Mouse (Mus musculus): ENCODE measurements around the gene Tollip. TPM values are rescaled to one million over a fixed set of nuclear protein-coding genes. Genes with fewer than 3 reads are reported as not detected.

Tollip gene
- polyA plus RNA-seq, 1 experiment from 2014 or later: 48.9 TPM

- H3K27ac ChIP-seq (replicated peaks; ENCODE audit: low read depth, low read length): no peak overlapping the region
- no peak overlapping the region for H3K4me3 ChIP-seq (ENCODE audit: low read depth, low read length)
- H3K36me3 ChIP-seq (ENCODE audit: control insufficient read depth, insufficient read depth, low read length): no peaks in the 10 kb centered on the region
- no peaks in the 10 kb centered on the region for H3K9me3 ChIP-seq (ENCODE audit: control insufficient read depth, low read length)
- DNase-seq (ENCODE audit: low spot score): no peak
- 61% methylated on average over 5 of the region's 5 CpGs for WGBS
- H3K4me2 ChIP-seq (ENCODE audit: low read depth, low read length): no peak overlapping the region
- no peak overlapping the region for H3K9ac ChIP-seq (ENCODE audit: low read depth, low read length)
- no peak for ATAC-seq (ENCODE audit: low read depth)
- peaks cover 28% of the 10 kb centered on the region for H3K27me3 ChIP-seq (replicated peaks; ENCODE audit: control insufficient read depth, insufficient read depth, low read length)
- no peaks in the 10 kb centered on the region for H3K4me1 ChIP-seq (ENCODE audit: control insufficient read depth, insufficient read depth, low read length)
Observed at GRCm38 (mm10) chr7:141955565-141956173, 37.4 kb upstream of the Tollip start.

- 62% methylated on average over 6 of the region's 6 CpGs for WGBS
- Histone ChIP-seq H3K4me3 (ENCODE audit: low read depth, low read length) (no peak overlapping the region), H3K27ac (replicated peaks; ENCODE audit: low read depth, low read length) (no peak overlapping the region), H3K36me3 (ENCODE audit: control insufficient read depth, insufficient read depth, low read length) (no peaks in the 10 kb centered on the region), H3K4me1 (ENCODE audit: control insufficient read depth, insufficient read depth, low read length) (0 out of 2 replicates have a peak, but pooled peaks cover 5% of the 10 kb centered on the region), H3K9ac (ENCODE audit: low read depth, low read length) (no peak overlapping the region), H3K27me3 (replicated peaks; ENCODE audit: control insufficient read depth, insufficient read depth, low read length) (peaks cover 45% of the 10 kb centered on the region), H3K9me3 (ENCODE audit: control insufficient read depth, low read length) (no peaks in the 10 kb centered on the region), H3K4me2 (ENCODE audit: low read depth, low read length) (no peak overlapping the region)
- DNase-seq (ENCODE audit: low spot score) (no peak), ATAC-seq (ENCODE audit: low read depth) (no peak)
Observed at GRCm38 (mm10) chr7:141953616-141954015, 35.3 kb upstream of the Tollip start.

GRCm38 (mm10) chr7:141952920-141953319 is 34.6 kb upstream of the Tollip start:
- H3K36me3 ChIP-seq (ENCODE audit: control insufficient read depth, insufficient read depth, low read length): no peaks in the 10 kb centered on the region
- ATAC-seq (ENCODE audit: low read depth): no peak
- no peak overlapping the region for H3K4me2 ChIP-seq (ENCODE audit: low read depth, low read length)
- no peak overlapping the region for H3K9ac ChIP-seq (ENCODE audit: low read depth, low read length)
- peaks cover 52% of the 10 kb centered on the region for H3K27me3 ChIP-seq (replicated peaks; ENCODE audit: control insufficient read depth, insufficient read depth, low read length)
- DNase-seq (ENCODE audit: low spot score): no peak
- no peak overlapping the region for H3K4me3 ChIP-seq (ENCODE audit: low read depth, low read length)
- H3K4me1 ChIP-seq (ENCODE audit: control insufficient read depth, insufficient read depth, low read length): 0 out of 2 replicates have a peak, but pooled peaks cover 5% of the 10 kb centered on the region
- H3K9me3 ChIP-seq (ENCODE audit: control insufficient read depth, low read length): no peaks in the 10 kb centered on the region
- no peak overlapping the region for H3K27ac ChIP-seq (replicated peaks; ENCODE audit: low read depth, low read length)
- WGBS: 75% methylated on average over 4 of the region's 4 CpGs

GRCm38 (mm10) chr7:141951821-141952220 is 33.5 kb upstream of the Tollip start:
- Histone ChIP-seq H3K4me3 (ENCODE audit: low read depth, low read length) (no peak overlapping the region), H3K27ac (replicated peaks; ENCODE audit: low read depth, low read length) (no peak overlapping the region), H3K36me3 (ENCODE audit: control insufficient read depth, insufficient read depth, low read length) (no peaks in the 10 kb centered on the region), H3K27me3 (replicated peaks; ENCODE audit: control insufficient read depth, insufficient read depth, low read length) (peaks cover 60% of the 10 kb centered on the region), H3K4me1 (ENCODE audit: control insufficient read depth, insufficient read depth, low read length) (0 out of 2 replicates have a peak, but pooled peaks cover 5% of the 10 kb centered on the region), H3K9ac (ENCODE audit: low read depth, low read length) (no peak overlapping the region), H3K9me3 (ENCODE audit: control insufficient read depth, low read length) (no peaks in the 10 kb centered on the region), H3K4me2 (ENCODE audit: low read depth, low read length) (no peak overlapping the region)
- 94% methylated on average over 4 of the region's 4 CpGs for WGBS
- ATAC-seq (ENCODE audit: low read depth) (no peak), DNase-seq (ENCODE audit: low spot score) (no peak)

- WGBS: 2% methylated on average over 26 of the region's 84 CpGs
- no peaks in the 10 kb centered on the region for H3K9me3 ChIP-seq (ENCODE audit: control insufficient read depth, low read length)
- H3K27ac ChIP-seq (replicated peaks; ENCODE audit: low read depth, low read length): no peak overlapping the region; the same call in 1 of the 2 replicates
- peak; percentile 23 for DNase-seq (ENCODE audit: low spot score)
- peak overlapping the region; percentile 85 for H3K4me2 ChIP-seq (ENCODE audit: low read depth, low read length)
- peak overlapping the region; percentile 60 for H3K9ac ChIP-seq (ENCODE audit: low read depth, low read length)
- H3K4me3 ChIP-seq (ENCODE audit: low read depth, low read length): peak overlapping the region; percentile 47
- H3K36me3 ChIP-seq (ENCODE audit: control insufficient read depth, insufficient read depth, low read length): no peaks in the 10 kb centered on the region
- H3K27me3 ChIP-seq (replicated peaks; ENCODE audit: control insufficient read depth, insufficient read depth, low read length): peaks cover 69% of the 10 kb centered on the region
- 0 out of 2 replicates have a peak, but pooled peaks cover 5% of the 10 kb centered on the region for H3K4me1 ChIP-seq (ENCODE audit: control insufficient read depth, insufficient read depth, low read length)
- peak; percentile 35; the same call in 1 of the 2 replicates for ATAC-seq (ENCODE audit: low read depth)
Observed at GRCm38 (mm10) chr7:141950104-141951013, 32.1 kb upstream of the Tollip start.

GRCm38 (mm10) chr7:141949799-141950103 is 31.4 kb upstream of the Tollip start:
- Histone ChIP-seq H3K9me3 (ENCODE audit: control insufficient read depth, low read length) (no peaks in the 10 kb centered on the region), H3K27ac (replicated peaks; ENCODE audit: low read depth, low read length) (no peak overlapping the region), H3K9ac (ENCODE audit: low read depth, low read length) (peak overlapping the region; percentile 60), H3K4me2 (ENCODE audit: low read depth, low read length) (peak overlapping the region; percentile 85), H3K4me1 (ENCODE audit: control insufficient read depth, insufficient read depth, low read length) (0 out of 2 replicates have a peak, but pooled peaks cover 5% of the 10 kb centered on the region), H3K4me3 (ENCODE audit: low read depth, low read length) (peak overlapping the region; percentile 47), H3K27me3 (replicated peaks; ENCODE audit: control insufficient read depth, insufficient read depth, low read length) (peaks cover 69% of the 10 kb centered on the region), H3K36me3 (ENCODE audit: control insufficient read depth, insufficient read depth, low read length) (no peaks in the 10 kb centered on the region)
- ATAC-seq (ENCODE audit: low read depth) (0 out of 2 replicates have a peak, but pooled peaks have one; percentile 24), DNase-seq (ENCODE audit: low spot score) (no peak)
- 0% methylated on average over 4 of the region's 54 CpGs for WGBS

- peak; percentile 96 for ATAC-seq (ENCODE audit: low read depth)
- peak within 1 kb of the TSS; percentile 47 for H3K4me3 ChIP-seq (ENCODE audit: low read depth, low read length)
- H3K4me2 ChIP-seq (ENCODE audit: low read depth, low read length): peak within 1 kb of the TSS; percentile 85
- H3K9me3 ChIP-seq (ENCODE audit: control insufficient read depth, low read length): no peaks in the 10 kb centered on the region
- DNase-seq (ENCODE audit: low spot score): peak; percentile 96
- H3K27ac ChIP-seq (replicated peaks; ENCODE audit: low read depth, low read length): no peak within 1 kb of the TSS; the same call in 1 of the 2 replicates
- peaks cover 69% of the 10 kb centered on the region for H3K27me3 ChIP-seq (replicated peaks; ENCODE audit: control insufficient read depth, insufficient read depth, low read length)
- no peaks in the 10 kb centered on the region for H3K36me3 ChIP-seq (ENCODE audit: control insufficient read depth, insufficient read depth, low read length)
- WGBS: 3% methylated on average over 45 of the region's 55 CpGs
- H3K4me1 ChIP-seq (ENCODE audit: control insufficient read depth, insufficient read depth, low read length): 0 out of 2 replicates have a peak, but pooled peaks cover 5% of the 10 kb centered on the region
- H3K9ac ChIP-seq (ENCODE audit: low read depth, low read length): peak within 1 kb of the TSS; percentile 60
Observed at GRCm38 (mm10) chr7:141948906-141949798, 30.8 kb upstream of the Tollip start, which contains the start of gene Brsk2. Brsk2 (plus strand) TSS chr7:141949751.

- peaks cover 62% of the 10 kb centered on the region for H3K27me3 ChIP-seq (replicated peaks; ENCODE audit: control insufficient read depth, insufficient read depth, low read length)
- H3K27ac ChIP-seq (replicated peaks; ENCODE audit: low read depth, low read length): no peak overlapping the region
- DNase-seq (ENCODE audit: low spot score) (no peak), ATAC-seq (ENCODE audit: low read depth) (no peak)
- H3K4me3 ChIP-seq (ENCODE audit: low read depth, low read length): no peak overlapping the region
- no peak overlapping the region for H3K4me2 ChIP-seq (ENCODE audit: low read depth, low read length)
- H3K9me3 ChIP-seq (ENCODE audit: control insufficient read depth, low read length): no peaks in the 10 kb centered on the region
- no peaks in the 10 kb centered on the region for H3K36me3 ChIP-seq (ENCODE audit: control insufficient read depth, insufficient read depth, low read length)
- WGBS: 88% methylated on average over 1 of the region's 1 CpGs
- H3K4me1 ChIP-seq (ENCODE audit: control insufficient read depth, insufficient read depth, low read length): 0 out of 2 replicates have a peak, but pooled peaks cover 5% of the 10 kb centered on the region
- no peak overlapping the region for H3K9ac ChIP-seq (ENCODE audit: low read depth, low read length)
Observed at GRCm38 (mm10) chr7:141948045-141948444, 29.7 kb upstream of the Tollip start.
